Mouse (Mus musculus): Measurements from ENCODE around the gene Bdkrb1. TPM values are rescaled to one million over a fixed set of nuclear protein-coding genes. Genes with fewer than 3 reads are reported as not detected.

Gene Bdkrb1
- polyA plus RNA-seq, 2 experiments: 0.10 TPM; not detected in 1

DNA sequence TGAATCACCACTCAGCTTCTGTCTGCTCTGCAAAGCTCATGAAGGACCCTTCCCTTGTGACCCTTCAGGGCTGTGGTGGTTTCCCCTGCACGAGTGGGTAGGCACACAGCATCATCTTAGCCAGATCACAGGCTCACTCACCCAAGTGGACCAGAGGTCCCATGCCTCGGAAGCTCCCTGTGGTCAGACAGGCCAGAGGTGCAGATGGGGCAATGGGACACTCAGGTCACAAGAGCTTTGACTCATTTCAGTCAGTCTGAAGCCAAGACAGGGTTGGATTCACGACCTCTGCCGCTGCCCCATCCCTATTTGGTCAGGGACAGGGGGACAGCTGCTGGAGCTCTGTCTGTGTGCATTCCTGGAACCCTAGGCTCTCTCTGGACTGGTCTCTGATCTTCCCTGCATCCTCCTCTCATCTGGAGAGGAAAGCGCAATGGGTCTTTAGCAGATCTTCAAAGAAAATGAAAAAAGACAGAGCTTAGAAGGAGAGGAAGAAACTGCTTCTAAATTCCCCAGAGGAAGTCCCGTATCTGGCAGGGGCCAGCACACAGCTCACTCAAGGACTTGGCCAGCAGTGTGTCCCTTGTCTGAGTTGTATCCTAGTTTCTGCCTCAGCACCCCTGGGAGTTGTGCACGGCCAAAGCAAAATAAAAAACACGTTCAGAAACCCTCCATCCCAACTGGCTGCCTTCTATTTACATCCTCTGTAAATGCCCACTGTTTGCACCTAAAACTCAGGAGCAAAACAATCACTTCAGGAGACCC is 40.6 kb upstream of the Bdkrb1 start:
- DNase-seq (ENCODE audit: low spot score) (no peak), ATAC-seq (ENCODE audit: low FRiP score, low read depth) (no peak)
- Histone ChIP-seq H3K4me3 (replicated peaks; ENCODE audit: low read length) (peak overlapping the region; percentile 28), H3K27ac (replicated peaks; ENCODE audit: low read depth, low read length) (no peak overlapping the region), H3K9ac (ENCODE audit: low read depth, low read length, severe bottlenecking) (no peak overlapping the region), H3K36me3 (ENCODE audit: control insufficient read depth, insufficient read depth, low read length) (no peaks in the 10 kb centered on the region), H3K27me3 (ENCODE audit: control insufficient read depth, insufficient read depth, low read length) (peaks cover 22% of the 10 kb centered on the region), H3K4me1 (ENCODE audit: control insufficient read depth, insufficient read depth, low read length) (peaks cover 22% of the 10 kb centered on the region), H3K9me3 (ENCODE audit: control insufficient read depth, low read length) (no peaks in the 10 kb centered on the region), H3K4me2 (replicated peaks; ENCODE audit: low read depth, low read length, severe bottlenecking) (peak overlapping the region; percentile 52)
- no peak for TF ChIP-seq POLR2A (IDR thresholded peaks at IDR 0.05; ENCODE audit: borderline replicate concordance, extremely low read depth, insufficient read depth, insufficient read length)
- 33% methylated on average over 8 of the region's 8 CpGs for WGBS

DNA sequence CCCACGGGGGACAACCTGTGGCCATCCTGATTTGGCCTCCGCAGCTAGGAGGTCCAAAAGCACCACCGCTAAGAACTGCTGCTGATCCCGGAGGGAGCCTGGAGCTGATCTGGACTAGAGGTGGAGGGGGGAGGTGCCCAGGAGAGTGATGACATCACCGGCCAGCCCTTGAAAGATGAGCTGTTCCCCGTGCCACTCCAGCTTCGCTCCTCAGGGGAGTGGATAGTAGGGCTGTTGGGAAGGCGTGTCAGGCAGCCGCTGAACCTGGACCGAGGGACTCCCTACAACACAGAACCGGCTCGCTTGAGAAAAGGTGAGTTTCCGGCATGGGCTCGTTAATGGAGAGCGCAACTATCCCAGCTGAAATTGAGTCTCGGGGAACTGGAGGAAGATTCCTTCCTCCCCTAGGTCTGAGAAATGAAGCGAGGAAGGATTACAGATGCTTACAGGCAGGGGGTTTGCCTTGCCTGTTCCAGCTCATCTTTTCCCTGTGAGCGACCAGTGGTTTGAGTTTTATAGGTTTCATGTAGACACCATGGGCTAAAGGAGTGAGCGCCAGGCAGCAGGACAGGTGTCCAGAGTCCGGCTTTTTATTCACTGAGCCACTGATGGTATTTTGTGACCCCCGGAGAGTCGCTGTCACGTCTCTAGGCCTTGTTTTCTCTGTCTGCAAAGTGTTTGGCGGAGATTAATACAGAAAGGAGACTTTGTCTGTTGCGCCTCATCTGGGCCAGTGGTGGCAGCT is 39.8 kb upstream of the Bdkrb1 start, which contains the start of gene Bdkrb2:
Gene Bdkrb2, plus strand, starts transcription at position 291 of the 745 bp plus-strand sequence.
- DNase-seq (ENCODE audit: low spot score) (peak; percentile 42), ATAC-seq (ENCODE audit: low FRiP score, low read depth) (peak; percentile 60; the same call in 1 of the 2 replicates)
- peak within 1 kb of the TSS; percentile 52 for H3K4me2 ChIP-seq (replicated peaks; ENCODE audit: low read depth, low read length, severe bottlenecking)
- H3K9me3 ChIP-seq (ENCODE audit: control insufficient read depth, low read length): no peaks in the 10 kb centered on the region
- 4% methylated on average over 25 of the region's 25 CpGs for WGBS
- H3K9ac ChIP-seq (ENCODE audit: low read depth, low read length, severe bottlenecking): peak within 1 kb of the TSS; percentile 41
- no peak for TF ChIP-seq POLR2A (IDR thresholded peaks at IDR 0.05; ENCODE audit: borderline replicate concordance, extremely low read depth, insufficient read depth, insufficient read length)
- H3K27ac ChIP-seq (replicated peaks; ENCODE audit: low read depth, low read length): no peak within 1 kb of the TSS
- H3K36me3 ChIP-seq (ENCODE audit: control insufficient read depth, insufficient read depth, low read length): no peaks in the 10 kb centered on the region
- H3K4me1 ChIP-seq (ENCODE audit: control insufficient read depth, insufficient read depth, low read length): peaks cover 22% of the 10 kb centered on the region
- peaks cover 22% of the 10 kb centered on the region for H3K27me3 ChIP-seq (ENCODE audit: control insufficient read depth, insufficient read depth, low read length)
- H3K4me3 ChIP-seq (replicated peaks; ENCODE audit: low read length): peak within 1 kb of the TSS; percentile 28

DNA sequence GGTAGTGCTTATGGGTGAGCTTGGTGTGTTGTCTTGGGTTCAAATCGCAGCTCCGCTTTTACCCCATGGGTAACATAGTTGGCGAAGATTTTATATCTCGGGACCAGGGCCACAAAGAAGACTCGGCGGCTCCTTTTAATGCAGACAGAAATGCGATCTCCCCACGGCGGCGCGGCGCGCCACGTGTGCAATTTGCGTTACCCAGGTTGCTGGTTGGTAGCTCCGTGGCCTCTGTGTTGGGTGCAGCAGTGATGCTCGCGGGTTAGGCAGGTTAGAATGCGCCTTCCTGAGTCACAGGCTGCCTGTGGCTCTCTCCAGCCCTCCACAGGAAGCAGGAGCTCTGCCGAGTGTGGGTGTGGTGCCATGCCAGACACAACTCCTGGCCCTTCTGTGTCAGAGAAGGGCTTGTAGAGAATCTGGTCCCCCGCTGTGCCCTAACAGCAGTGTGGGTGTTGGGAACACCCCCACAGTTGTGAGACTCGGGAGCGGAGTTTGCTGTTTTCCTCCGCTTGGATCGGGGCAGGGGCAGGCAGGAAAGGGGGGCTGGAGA is 39.1 kb upstream of the Bdkrb1 start:
- Histone ChIP-seq H3K36me3 (ENCODE audit: control insufficient read depth, insufficient read depth, low read length) (no peaks in the 10 kb centered on the region), H3K4me3 (replicated peaks; ENCODE audit: low read length) (peak overlapping the region; percentile 28), H3K4me1 (ENCODE audit: control insufficient read depth, insufficient read depth, low read length) (peaks cover 22% of the 10 kb centered on the region), H3K9ac (ENCODE audit: low read depth, low read length, severe bottlenecking) (peak overlapping the region; percentile 41; the same call in 1 of the 2 replicates), H3K27me3 (ENCODE audit: control insufficient read depth, insufficient read depth, low read length) (peaks cover 22% of the 10 kb centered on the region), H3K9me3 (ENCODE audit: control insufficient read depth, low read length) (no peaks in the 10 kb centered on the region), H3K4me2 (replicated peaks; ENCODE audit: low read depth, low read length, severe bottlenecking) (peak overlapping the region; percentile 52), H3K27ac (replicated peaks; ENCODE audit: low read depth, low read length) (no peak overlapping the region)
- TF ChIP-seq POLR2A (IDR thresholded peaks at IDR 0.05; ENCODE audit: borderline replicate concordance, extremely low read depth, insufficient read depth, insufficient read length): no peak
- 7% methylated on average over 25 of the region's 25 CpGs for WGBS
- ATAC-seq (ENCODE audit: low FRiP score, low read depth) (0 out of 2 replicates have a peak, but pooled peaks have one; percentile 3), DNase-seq (ENCODE audit: low spot score) (no peak)

DNA sequence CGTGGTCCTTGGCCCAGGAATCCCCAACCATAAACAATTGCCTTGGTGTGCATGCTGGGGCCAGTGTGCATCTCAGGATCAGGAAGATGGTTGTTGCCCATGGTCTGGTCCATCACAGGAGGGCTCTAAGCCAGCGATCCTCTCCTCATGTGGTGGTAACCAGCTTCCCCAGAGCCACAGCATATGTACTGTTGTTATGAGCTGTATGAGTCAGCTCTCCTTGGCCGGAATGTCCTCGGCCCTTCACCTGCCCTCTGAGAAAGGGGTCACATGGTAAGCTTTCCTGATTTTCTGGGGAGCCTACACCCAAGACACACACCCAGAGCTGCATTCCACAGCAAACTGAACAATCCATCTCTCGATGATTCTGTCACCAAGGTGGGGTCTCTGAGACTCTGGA is 37.7 kb upstream of the Bdkrb1 start:
- no peak overlapping the region for H3K4me2 ChIP-seq (replicated peaks; ENCODE audit: low read depth, low read length, severe bottlenecking)
- no peak overlapping the region for H3K4me3 ChIP-seq (replicated peaks; ENCODE audit: low read length)
- WGBS: 67% methylated on average over 5 of the region's 5 CpGs
- ATAC-seq (ENCODE audit: low FRiP score, low read depth): no peak
- H3K27me3 ChIP-seq (ENCODE audit: control insufficient read depth, insufficient read depth, low read length): peaks cover 22% of the 10 kb centered on the region
- no peak for DNase-seq (ENCODE audit: low spot score)
- H3K27ac ChIP-seq (replicated peaks; ENCODE audit: low read depth, low read length): no peak overlapping the region
- H3K36me3 ChIP-seq (ENCODE audit: control insufficient read depth, insufficient read depth, low read length): no peaks in the 10 kb centered on the region
- TF ChIP-seq POLR2A (IDR thresholded peaks at IDR 0.05; ENCODE audit: borderline replicate concordance, extremely low read depth, insufficient read depth, insufficient read length): no peak
- no peaks in the 10 kb centered on the region for H3K9me3 ChIP-seq (ENCODE audit: control insufficient read depth, low read length)
- H3K4me1 ChIP-seq (ENCODE audit: control insufficient read depth, insufficient read depth, low read length): peaks cover 22% of the 10 kb centered on the region
- H3K9ac ChIP-seq (ENCODE audit: low read depth, low read length, severe bottlenecking): no peak overlapping the region

DNA sequence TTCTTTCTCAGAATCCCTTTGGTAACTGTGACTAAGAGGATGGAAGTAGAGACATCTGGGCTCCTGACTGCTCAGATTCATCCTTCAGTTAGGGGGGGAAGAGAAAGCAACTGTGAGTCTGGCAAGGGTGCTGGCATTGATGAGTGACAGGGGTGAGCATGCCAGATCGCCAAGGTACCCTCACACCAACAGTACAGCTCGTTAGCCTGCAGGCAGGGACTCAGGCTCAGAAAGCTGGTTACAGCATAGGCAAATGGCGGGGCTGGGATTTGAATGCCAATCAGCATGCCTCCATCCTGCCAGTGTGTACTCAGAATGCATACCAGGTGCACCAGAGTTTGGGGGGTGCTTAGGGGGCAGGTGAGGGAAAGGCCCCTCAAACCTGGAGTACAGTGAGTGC is 31.0 kb upstream of the Bdkrb1 start:
- no peak for TF ChIP-seq POLR2A (IDR thresholded peaks at IDR 0.05; ENCODE audit: borderline replicate concordance, extremely low read depth, insufficient read depth, insufficient read length)
- 63% methylated on average over 3 of the region's 3 CpGs for WGBS
- H3K4me3 ChIP-seq (replicated peaks; ENCODE audit: low read length): no peak overlapping the region

More for the DNA sequence above, 31.0 kb upstream of the Bdkrb1 start:
- ATAC-seq (ENCODE audit: low FRiP score, low read depth) (no peak), DNase-seq (ENCODE audit: low spot score) (no peak)
- H3K4me2 ChIP-seq (replicated peaks; ENCODE audit: low read depth, low read length, severe bottlenecking): no peak overlapping the region
- no peaks in the 10 kb centered on the region; the same call in 1 of the 2 replicates for H3K4me1 ChIP-seq (ENCODE audit: control insufficient read depth, insufficient read depth, low read length)
- H3K27me3 ChIP-seq (ENCODE audit: control insufficient read depth, insufficient read depth, low read length): no peaks in the 10 kb centered on the region
- H3K36me3 ChIP-seq (ENCODE audit: control insufficient read depth, insufficient read depth, low read length): no peaks in the 10 kb centered on the region
- no peak overlapping the region for H3K9ac ChIP-seq (ENCODE audit: low read depth, low read length, severe bottlenecking)
- no peak overlapping the region for H3K27ac ChIP-seq (replicated peaks; ENCODE audit: low read depth, low read length)
- no peaks in the 10 kb centered on the region for H3K9me3 ChIP-seq (ENCODE audit: control insufficient read depth, low read length)
